In genomic region chr2:122887526-122887925, GRCm38 (mm10) we compare ENCODE assay signal across 28 mouse cellular contexts.
A peak's percentile ranks its signal among the peaks of the same experiment; 100 is the strongest.
DNase-seq lines count a peak whose midpoint lies in the region; ATAC-seq lines count a peak whose summit lies in the region.
"Had no signal": no experiment of that assay in that cellular context is flagged by ENCODE, and none has a peak within 500 bp of the region (broad histone marks: within the 10 kb centered on the region; RNA-seq: fewer than 3 reads in every experiment).

No protein-coding gene starts in this region.

- H3K4me1 ChIP-seq in kidney, embryonic 15.5 days = no peaks in the 10 kb centered on the region
- H3K4me1 ChIP-seq in kidney, embryonic 14.5 days (ENCODE audit: control insufficient read depth, insufficient read depth, low read length) = no peaks in the 10 kb centered on the region
- H3K4me1 ChIP-seq: embryonic facial prominence, embryonic 10.5 days; embryonic facial prominence, embryonic 13.5 days; forebrain, embryonic 12.5 days; forebrain, embryonic 15.5 days; heart, embryonic 12.5 days; heart, embryonic 15.5 days; hindbrain, embryonic 10.5 days; hindbrain, embryonic 13.5 days had no signal

- peak; percentile 17 for DNase-seq in heart, adult 11 months
- DNase-seq in heart, adult 8-10 months (ENCODE audit: low spot score) = no peak
- DNase-seq in kidney, adult 8-10 months = peak; percentile 34 to 84
- DNase-seq in kidney, postnatal 25 days = peak; percentile 41 to 44
- DNase-seq: adrenal gland, adult 8-10 months; adrenal gland, postnatal 25 days; cerebellum, adult 11-12 months; cerebellum, adult 8-10 months; cerebellum, postnatal 10 days; cerebellum, postnatal 36 days; embryo, embryonic 11 days; gastrocnemius, postnatal 10 days; gastrocnemius, postnatal 36 days; heart, postnatal 10 days; heart, postnatal 36 days had no signal

- H3K36me3 ChIP-seq in kidney, embryonic 15.5 days = no peaks in the 10 kb centered on the region
- H3K36me3 ChIP-seq in kidney, embryonic 14.5 days (ENCODE audit: control insufficient read depth, insufficient read depth, low read length) = no peaks in the 10 kb centered on the region
- H3K36me3 ChIP-seq: embryonic facial prominence, embryonic 10.5 days; embryonic facial prominence, embryonic 13.5 days; forebrain, embryonic 12.5 days; forebrain, embryonic 15.5 days; heart, embryonic 12.5 days; heart, embryonic 15.5 days; hindbrain, embryonic 10.5 days; hindbrain, embryonic 13.5 days had no signal

- 0 out of 2 replicates have a peak, but pooled peaks cover 5% of the 10 kb centered on the region for H3K9me3 ChIP-seq in kidney, embryonic 15.5 days (replicated peaks)
- H3K9me3 ChIP-seq in kidney, embryonic 14.5 days (ENCODE audit: control insufficient read depth, low read length) = peaks cover 3% of the 10 kb centered on the region
- H3K9me3 ChIP-seq: forebrain, embryonic 15.5 days; heart, embryonic 15.5 days had no signal

- no peak overlapping the region for H3K9ac ChIP-seq in kidney, embryonic 15.5 days
- H3K9ac ChIP-seq in kidney, embryonic 14.5 days (ENCODE audit: low read depth, low read length) = no peak overlapping the region
- H3K9ac ChIP-seq: embryonic facial prominence, embryonic 13.5 days; forebrain, embryonic 12.5 days; forebrain, embryonic 15.5 days; heart, embryonic 12.5 days; heart, embryonic 15.5 days; hindbrain, embryonic 13.5 days had no signal

- H3K27ac ChIP-seq in kidney, embryonic 15.5 days = no peak overlapping the region
- no peak overlapping the region for H3K27ac ChIP-seq in kidney, embryonic 14.5 days (ENCODE audit: low read depth, low read length)
- H3K27ac ChIP-seq: embryonic facial prominence, embryonic 10.5 days; embryonic facial prominence, embryonic 13.5 days; forebrain, embryonic 12.5 days; forebrain, embryonic 15.5 days; heart, embryonic 15.5 days; hindbrain, embryonic 10.5 days; hindbrain, embryonic 13.5 days had no signal

- no peaks in the 10 kb centered on the region for H3K27me3 ChIP-seq in kidney, embryonic 15.5 days
- H3K27me3 ChIP-seq in kidney, embryonic 14.5 days (ENCODE audit: control insufficient read depth, insufficient read depth, low read length) = no peaks in the 10 kb centered on the region
- H3K27me3 ChIP-seq: embryonic facial prominence, embryonic 13.5 days; forebrain, embryonic 12.5 days; forebrain, embryonic 15.5 days; heart, embryonic 12.5 days; heart, embryonic 15.5 days; hindbrain, embryonic 13.5 days had no signal

- no peak for ATAC-seq in kidney, embryonic 15.5 days (replicated peaks; ENCODE audit: low FRiP score)
- no peak for ATAC-seq in kidney, embryonic 14.5 days (ENCODE audit: low FRiP score, low TSS enrichment)
- ATAC-seq: activated CD4-positive, CD25-positive, alpha-beta regulatory T cell, adult 4 months; forebrain, embryonic 15.5 days; hindbrain, embryonic 16.5 days had no signal

- H3K4me3 ChIP-seq in kidney, embryonic 15.5 days (replicated peaks) = no peak overlapping the region
- no peak overlapping the region for H3K4me3 ChIP-seq in kidney, embryonic 14.5 days (ENCODE audit: low read length)
- H3K4me3 ChIP-seq: embryonic facial prominence, embryonic 10.5 days; embryonic facial prominence, embryonic 13.5 days; erythroblast, embryonic 14.5 days; forebrain, embryonic 12.5 days; forebrain, embryonic 15.5 days; heart, embryonic 12.5 days; heart, embryonic 15.5 days; hindbrain, embryonic 10.5 days; hindbrain, embryonic 13.5 days had no signal

- H3K4me2 ChIP-seq in kidney, embryonic 15.5 days = no peak overlapping the region
- H3K4me2 ChIP-seq in kidney, embryonic 14.5 days (replicated peaks; ENCODE audit: low read depth, low read length) = no peak overlapping the region
- H3K4me2 ChIP-seq: embryonic facial prominence, embryonic 13.5 days; forebrain, embryonic 12.5 days; forebrain, embryonic 15.5 days; heart, embryonic 12.5 days; heart, embryonic 15.5 days; hindbrain, embryonic 13.5 days had no signal
